Mouse (Mus musculus) left cerebral cortex, adult 9 months (tissue): ENCODE measurements around the gene Fam204a.

ENCODE experiments used
- DNase-seq, 2 experiments: peaks; one replicate each; pipeline ENCODE4 v3.0.0; 2022; ENCODE audit warnings: low spot score in 2 of 2

Gene Fam204a

GRCm38 (mm10) chr19:60160611-60161274 lies 65.8 kb downstream of the Fam204a start:
- DNase-seq, result peak in 1 of 2 experiments; percentile 14

DNA sequence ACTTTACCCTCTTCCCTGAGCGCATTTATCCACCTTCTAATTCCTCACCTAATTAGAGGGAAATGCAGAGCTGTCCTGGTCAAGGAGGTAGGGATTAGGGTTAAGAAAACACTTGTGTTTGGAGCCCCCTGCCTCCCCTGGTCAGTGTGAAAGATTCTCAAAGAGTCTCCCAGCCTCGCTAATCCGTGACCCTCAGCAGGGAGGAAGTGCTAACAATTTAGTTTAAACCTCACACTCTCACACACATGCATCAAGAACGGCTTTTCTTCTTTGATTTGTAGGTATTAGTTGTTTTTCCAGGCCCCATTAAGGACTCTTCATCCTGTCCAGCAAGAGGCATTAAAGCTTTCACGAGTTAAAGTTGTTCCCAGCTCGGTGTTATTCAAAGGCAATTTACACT lies 66.7 kb downstream of the Fam204a start:
- DNase-seq, result no peak

DNA sequence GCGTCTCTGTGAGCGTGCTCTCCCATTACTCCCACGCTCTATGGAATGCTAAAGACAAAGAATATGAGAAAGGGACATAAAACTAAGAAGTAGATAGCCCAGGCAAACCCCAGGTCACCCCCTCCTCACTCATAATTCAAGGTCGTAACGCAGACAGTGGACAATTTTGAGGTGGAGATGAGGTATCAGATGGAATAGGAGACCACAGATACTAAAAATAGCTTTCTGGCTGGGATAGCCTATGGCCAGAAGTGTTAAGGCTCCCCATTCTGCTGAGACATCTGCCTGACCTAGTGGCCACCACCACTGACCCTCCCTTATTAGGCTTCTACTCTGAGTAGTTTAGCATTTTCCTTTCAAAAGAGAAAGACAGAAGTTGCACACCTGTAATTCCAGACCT lies 71.2 kb downstream of the Fam204a start:
- no peak for DNase-seq

- no peak for DNase-seq
These were observed 73.4 kb downstream of the Fam204a start for GRCm38 (mm10) chr19:60153096-60153495.

GRCm38 (mm10) chr19:60150056-60150455 lies 76.4 kb downstream of the Fam204a start:
- DNase-seq, result no peak

- DNase-seq, result no peak
These were observed 77.2 kb downstream of the Fam204a start for GRCm38 (mm10) chr19:60149078-60149960.
